Comparison of ENCODE assay signal across 28 mouse cellular contexts in genomic region chr12:76012789-76013188, GRCm38 (mm10).
"Had no signal": no experiment of that assay in that cellular context is flagged by ENCODE, and none has a peak within 500 bp of the region (broad histone marks: within the 10 kb centered on the region; RNA-seq: fewer than 3 reads in every experiment).

No protein-coding gene starts in this region.

- ATAC-seq: liver, embryonic 12.5 days; liver, postnatal 0 days; midbrain, embryonic 13.5 days; midbrain, embryonic 15.5 days; midbrain, embryonic 16.5 days had no signal

- DNase-seq: left cerebral cortex, postnatal 4 days; liver; liver, embryonic 13.5 days; liver, postnatal 0 days; lung, adult 18-20 months; lung, adult 2 months; lung, embryonic 14.5 days; lung, postnatal 10 days; lung, postnatal 14 days; lung, postnatal 36 days; lung, postnatal 4 days; midbrain, embryonic 14.5 days had no signal

- H3K4me1 ChIP-seq: limb, embryonic 10.5 days; limb, embryonic 12.5 days; limb, embryonic 13.5 days; liver, embryonic 12.5 days; liver, embryonic 13.5 days; liver, embryonic 15.5 days; megakaryocyte, embryonic 14.5 days; midbrain, embryonic 12.5 days; midbrain, embryonic 13.5 days; midbrain, embryonic 15.5 days had no signal

- H3K9me3 ChIP-seq: limb, embryonic 10.5 days; limb, embryonic 12.5 days; limb, embryonic 13.5 days; limb, embryonic 15.5 days; liver, embryonic 12.5 days; liver, embryonic 13.5 days; liver, embryonic 15.5 days; lung, embryonic 15.5 days; megakaryocyte, embryonic 14.5 days; midbrain, embryonic 10.5 days; midbrain, embryonic 12.5 days; midbrain, embryonic 13.5 days; midbrain, embryonic 15.5 days had no signal

- H3K4me3 ChIP-seq: limb, embryonic 10.5 days; limb, embryonic 12.5 days; limb, embryonic 13.5 days; limb, embryonic 15.5 days; liver, embryonic 12.5 days; liver, embryonic 13.5 days; liver, embryonic 15.5 days; lung, embryonic 15.5 days; megakaryocyte, embryonic 14.5 days; midbrain, embryonic 10.5 days; midbrain, embryonic 12.5 days; midbrain, embryonic 13.5 days; midbrain, embryonic 15.5 days; myocyte had no signal

- H3K27me3 ChIP-seq: limb, embryonic 12.5 days; limb, embryonic 13.5 days; limb, embryonic 15.5 days; liver, embryonic 12.5 days; liver, embryonic 13.5 days; liver, embryonic 15.5 days; lung, embryonic 15.5 days; midbrain, embryonic 12.5 days; midbrain, embryonic 13.5 days; midbrain, embryonic 15.5 days had no signal

- H3K27ac ChIP-seq: limb, embryonic 10.5 days; limb, embryonic 12.5 days; limb, embryonic 13.5 days; limb, embryonic 15.5 days; liver, embryonic 12.5 days; liver, embryonic 13.5 days; liver, embryonic 14.5 days; liver, embryonic 15.5 days; lung, embryonic 15.5 days; macrophage; midbrain, embryonic 10.5 days; midbrain, embryonic 12.5 days; midbrain, embryonic 13.5 days; midbrain, embryonic 15.5 days had no signal

- H3K36me3 ChIP-seq: liver, embryonic 12.5 days; liver, embryonic 13.5 days; liver, embryonic 15.5 days; lung, embryonic 15.5 days; midbrain, embryonic 15.5 days had no signal
